Mouse (Mus musculus): ENCODE measurements around the gene Tspan14.
A peak's percentile ranks its signal among the peaks of the same experiment; 100 is the strongest.

The Tspan14 gene

GRCm38 (mm10) chr14:40952301-40952700, 14.3 kb downstream of the Tspan14 start:
- no peak for DNase-seq (ENCODE audit: low spot score)

GRCm38 (mm10) chr14:40949730-40950614, 16.6 kb downstream of the Tspan14 start:
- no peak for DNase-seq (ENCODE audit: low spot score)

DNA sequence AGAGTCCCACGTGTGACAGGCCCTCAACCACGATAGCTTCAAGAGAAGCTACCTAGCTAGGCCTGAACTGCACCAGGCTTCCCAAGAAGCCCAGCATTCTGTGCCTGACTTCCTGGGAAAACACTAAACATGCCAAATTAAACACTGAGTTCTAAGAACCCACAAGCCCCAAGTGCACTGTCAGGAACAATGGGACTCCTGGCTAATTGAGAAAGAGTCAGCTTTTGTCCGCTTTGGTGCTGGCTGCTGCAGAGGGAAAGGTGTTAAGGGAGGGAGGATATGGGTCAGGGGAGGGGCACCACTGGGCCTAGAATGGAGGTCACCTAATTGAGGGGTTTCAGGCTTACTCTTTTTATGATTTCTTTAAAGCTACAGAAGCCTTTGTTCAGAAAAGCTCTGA, 17.6 kb downstream of the Tspan14 start:
- no peak for DNase-seq (ENCODE audit: low spot score)

DNA sequence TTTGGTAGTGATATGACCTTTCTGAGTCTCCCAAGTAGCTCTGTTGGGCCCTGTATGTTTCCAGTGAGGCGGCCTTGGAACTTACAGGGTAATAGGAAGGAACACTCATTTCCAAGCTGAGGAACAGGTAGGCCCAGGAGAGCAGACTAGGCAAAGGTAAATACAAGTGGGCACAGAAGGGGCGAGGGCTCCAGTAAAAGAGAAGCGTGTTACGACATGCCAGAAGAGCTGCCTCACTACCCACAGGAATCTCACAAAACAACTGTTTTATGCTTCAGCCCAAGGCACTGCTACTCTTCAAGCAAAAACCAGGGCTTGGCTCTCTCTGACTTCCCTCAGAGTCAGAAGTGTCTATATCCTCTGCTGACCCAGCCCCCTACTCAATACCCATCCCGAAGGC, 18.1 kb downstream of the Tspan14 start:
- no peak for DNase-seq (ENCODE audit: low spot score)

DNA sequence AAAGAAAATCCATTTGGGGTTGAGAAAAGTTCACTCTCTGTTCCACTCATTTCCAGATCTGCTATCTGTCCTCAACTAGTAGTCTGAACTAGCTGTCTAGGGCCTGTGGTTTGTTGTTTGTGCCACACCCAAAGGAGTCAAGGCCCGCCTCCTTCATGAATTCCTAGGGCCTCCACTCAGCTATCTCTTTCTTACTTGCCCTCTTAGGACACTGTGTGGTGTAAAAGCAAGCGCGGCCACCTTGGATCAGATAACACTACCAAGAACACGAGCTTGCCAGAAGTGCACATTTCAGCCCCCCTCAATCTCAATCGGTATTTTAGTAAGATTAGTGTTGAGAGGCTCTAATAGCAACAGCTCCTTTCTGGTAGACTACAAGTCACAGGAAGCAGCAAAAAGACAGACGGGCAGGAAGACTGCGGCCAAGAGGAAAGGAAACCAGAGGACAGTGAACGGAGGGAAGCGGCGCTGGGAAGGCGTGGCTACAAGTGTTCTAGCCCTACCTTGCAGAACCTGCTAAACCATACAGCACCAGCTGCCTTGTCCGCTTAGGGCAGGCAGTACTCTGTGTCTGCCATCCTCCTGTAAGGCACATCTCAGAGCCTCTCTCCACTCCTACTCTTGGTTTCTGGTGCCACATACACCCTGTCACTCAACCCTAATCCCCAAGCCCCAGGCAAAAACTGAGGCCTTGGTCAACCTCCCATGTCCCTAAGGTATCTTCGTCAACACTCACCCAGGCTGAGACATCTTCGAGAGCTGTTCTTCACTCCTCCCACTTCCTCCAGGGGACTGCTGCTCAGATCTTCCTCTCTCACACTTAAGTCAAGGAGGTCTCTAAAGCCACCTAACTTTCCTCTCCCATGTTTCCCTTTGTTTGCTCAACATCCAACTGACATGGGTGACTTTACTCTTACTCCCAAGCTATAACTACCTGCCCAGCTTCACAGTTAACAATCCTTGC, 18.9 kb downstream of the Tspan14 start:
- no peak for DNase-seq (ENCODE audit: low spot score)

GRCm38 (mm10) chr14:40943802-40944201, 22.8 kb downstream of the Tspan14 start:
- no peak for DNase-seq (ENCODE audit: low spot score)

DNA sequence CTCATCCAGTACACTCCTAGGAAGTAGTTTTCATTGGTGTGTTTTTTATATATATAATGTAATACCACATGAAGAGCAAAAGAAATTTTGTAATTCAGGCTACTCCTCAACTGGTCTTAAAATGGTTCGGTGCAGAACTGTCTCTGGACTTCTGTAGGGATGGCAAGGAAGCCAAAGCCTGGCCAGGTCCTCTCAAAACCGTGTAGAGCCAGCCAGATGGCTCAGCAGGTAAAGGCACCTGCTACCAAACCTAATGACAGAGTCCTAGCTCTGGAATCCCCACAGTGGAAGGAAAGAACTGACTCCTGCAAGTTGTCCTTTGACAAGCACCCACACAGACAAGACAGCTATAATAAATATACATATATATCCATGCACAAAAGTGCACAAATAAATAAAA, 24.2 kb downstream of the Tspan14 start:
- DNase-seq (ENCODE audit: low spot score): no peak

DNA sequence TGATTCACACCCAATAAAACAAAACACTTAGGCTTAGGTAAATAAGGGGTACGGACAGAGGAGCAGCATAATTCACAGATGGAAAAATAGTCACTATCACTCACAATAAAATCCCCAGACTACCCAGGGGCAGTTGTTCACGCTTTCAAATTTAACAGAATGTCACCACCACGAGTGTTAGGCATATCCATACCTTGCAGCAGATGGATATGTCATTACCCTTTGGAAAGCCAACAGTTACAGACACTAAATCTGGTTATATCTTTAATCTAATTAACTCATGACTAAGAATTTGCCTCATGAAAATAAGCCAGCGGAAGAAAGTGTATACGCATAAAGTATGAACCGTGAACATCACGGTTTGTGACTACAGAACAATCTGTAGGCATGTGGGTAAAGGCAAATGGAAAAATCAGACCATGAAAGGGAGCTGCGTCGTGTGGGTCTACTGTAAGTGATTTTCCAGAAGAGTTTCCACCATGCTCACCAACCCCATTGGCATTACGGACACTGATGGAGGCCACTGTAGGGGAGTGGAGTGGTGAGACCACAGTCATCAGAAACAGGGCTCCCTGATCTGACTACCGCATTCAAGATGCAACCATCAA, 28.1 kb downstream of the Tspan14 start:
- DNase-seq (ENCODE audit: low spot score): no peak

DNA sequence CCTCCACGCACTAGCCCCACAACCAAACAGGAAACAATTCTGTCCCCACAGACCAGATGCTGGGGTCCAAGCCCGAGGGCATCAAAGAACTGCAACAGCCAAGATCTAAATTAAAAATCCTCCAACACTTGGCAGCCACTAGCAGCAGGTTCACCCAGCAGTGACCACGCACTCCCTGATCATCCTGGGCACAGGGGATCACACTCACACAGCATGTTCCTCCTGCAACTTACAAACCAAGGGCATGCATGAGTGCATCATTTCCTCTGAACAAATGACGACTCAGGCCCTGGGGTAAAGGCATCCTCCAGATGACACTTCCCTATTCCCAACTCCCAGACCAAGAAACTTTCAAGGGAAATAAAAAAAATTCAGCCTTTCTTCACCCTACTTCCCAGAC, 29.6 kb downstream of the Tspan14 start:
- no peak for DNase-seq (ENCODE audit: low spot score)

- DNase-seq (ENCODE audit: low spot score): no peak
Observed at GRCm38 (mm10) chr14:40935481-40935880, 31.1 kb downstream of the Tspan14 start.

DNA sequence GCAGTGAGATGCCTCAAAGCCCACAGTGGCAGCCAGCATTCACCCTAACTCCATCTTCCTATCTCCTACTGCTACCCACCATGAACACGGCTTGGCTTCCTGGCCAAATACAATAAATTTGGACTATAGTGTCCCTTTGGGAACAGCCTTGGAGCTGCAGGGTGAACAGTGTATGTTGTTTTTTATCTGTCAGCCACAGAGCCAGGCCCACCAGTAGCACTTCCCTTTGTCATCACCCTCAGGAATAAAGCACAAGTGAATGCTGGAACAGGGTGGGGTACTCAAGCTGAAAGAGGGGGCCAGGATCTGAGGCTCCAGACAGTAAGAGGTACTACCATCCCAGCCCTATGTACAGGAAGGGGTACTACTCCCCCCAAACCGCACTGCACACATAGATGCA, 31.6 kb downstream of the Tspan14 start:
- no peak for DNase-seq (ENCODE audit: low spot score)

DNA sequence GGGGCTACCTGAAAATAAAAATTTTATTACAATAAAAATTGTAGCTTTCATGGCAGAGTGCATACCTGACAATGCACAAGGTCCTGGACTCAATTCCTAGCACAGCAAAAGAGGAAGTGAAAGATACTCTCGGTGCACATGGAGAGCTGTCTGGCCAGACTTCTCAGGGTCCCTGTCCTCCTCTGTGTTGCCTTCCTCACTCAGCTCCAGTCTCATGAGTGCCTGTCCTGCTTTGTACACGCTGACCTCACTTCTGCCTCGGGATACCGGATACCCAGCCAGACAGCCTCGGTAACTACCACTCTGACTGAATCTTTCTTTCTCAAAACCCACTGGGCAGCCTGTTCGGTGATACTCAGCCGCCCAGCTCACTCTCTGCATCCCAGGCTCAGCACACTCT, 33.3 kb downstream of the Tspan14 start:
- DNase-seq (ENCODE audit: low spot score): no peak

- no peak for DNase-seq (ENCODE audit: low spot score)
Observed at GRCm38 (mm10) chr14:40932225-40932624, 34.4 kb downstream of the Tspan14 start.

DNA sequence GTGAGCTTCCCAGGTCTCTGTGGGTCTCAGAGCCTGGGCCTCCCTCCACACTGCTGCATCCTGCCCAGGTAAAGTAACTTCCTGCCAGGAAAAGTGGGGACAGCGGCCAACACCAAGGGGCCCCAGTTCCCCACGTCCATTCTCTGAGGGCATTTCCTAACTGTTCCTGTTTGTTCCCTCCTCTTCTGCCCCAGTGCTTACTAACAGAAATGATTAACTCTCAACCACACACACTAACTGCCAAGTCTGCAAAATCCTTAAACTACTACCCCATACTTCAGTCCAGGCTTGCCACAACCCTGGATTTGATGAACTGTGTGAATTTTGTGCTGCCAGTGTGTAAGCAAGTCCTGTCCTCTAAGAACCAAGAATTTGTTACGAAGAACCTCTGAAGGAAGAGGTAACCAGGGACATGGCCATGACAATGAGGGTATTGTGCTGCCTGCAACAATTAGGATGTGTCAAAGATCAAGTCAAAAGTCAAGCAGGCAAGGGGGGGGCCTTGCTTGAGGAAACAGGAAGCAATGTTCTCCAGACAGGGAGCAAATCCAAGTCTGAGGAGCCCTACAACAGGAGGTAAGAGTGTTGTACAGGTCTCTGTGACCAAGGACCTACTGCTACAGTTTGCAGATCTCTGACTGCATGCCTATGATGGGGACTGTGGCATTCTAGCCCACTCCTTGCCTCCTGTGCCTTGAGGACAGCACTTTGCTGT, 35.3 kb downstream of the Tspan14 start:
- DNase-seq (ENCODE audit: low spot score): peak; percentile 53

GRCm38 (mm10) chr14:40929943-40930342, 36.7 kb downstream of the Tspan14 start:
- DNase-seq (ENCODE audit: low spot score): no peak

DNA sequence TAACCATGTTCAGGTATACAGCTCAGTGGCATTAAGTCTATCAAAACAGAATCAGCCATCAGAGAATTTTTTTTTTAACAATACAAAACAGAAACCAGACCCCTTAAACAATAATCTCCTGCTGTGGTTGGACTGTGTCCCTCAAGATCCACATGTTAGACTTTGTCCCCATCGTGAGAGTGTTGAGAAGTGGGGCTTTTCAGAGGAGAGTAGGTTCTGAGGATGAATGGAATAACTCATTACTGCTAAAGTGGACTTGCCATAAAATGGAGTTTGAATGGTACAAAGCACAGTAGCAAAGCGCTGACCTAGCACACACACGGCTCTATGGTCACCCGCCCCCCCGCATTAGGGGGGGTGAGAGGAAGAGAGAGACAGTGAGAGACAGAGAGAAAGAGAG, 37.7 kb downstream of the Tspan14 start:
- DNase-seq (ENCODE audit: low spot score): no peak

GRCm38 (mm10) chr14:40927041-40927440, 39.6 kb downstream of the Tspan14 start:
- no peak for DNase-seq (ENCODE audit: low spot score)

- peak; percentile 56 for DNase-seq (ENCODE audit: low spot score)
Observed at GRCm38 (mm10) chr14:40924378-40925113, 42.1 kb downstream of the Tspan14 start.

DNA sequence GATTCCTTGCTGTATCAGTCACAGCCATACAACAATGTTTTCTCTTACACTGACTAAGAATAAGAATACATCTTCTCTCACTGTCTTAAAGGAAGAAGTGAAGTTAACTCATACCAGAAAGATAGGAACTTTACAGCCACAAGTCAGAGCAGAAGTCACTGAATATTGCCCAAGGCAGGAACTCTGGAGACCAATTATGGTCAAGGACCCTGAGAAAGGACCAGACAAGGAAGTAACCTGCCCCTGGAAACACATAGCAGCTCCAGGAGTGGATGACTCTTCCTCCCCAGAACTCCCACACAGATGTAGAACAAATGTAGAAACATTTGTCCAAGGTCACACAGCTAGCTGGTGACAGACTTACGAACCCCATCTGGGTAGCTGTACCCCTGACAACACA, 45.4 kb downstream of the Tspan14 start:
- DNase-seq (ENCODE audit: low spot score): no peak

DNA sequence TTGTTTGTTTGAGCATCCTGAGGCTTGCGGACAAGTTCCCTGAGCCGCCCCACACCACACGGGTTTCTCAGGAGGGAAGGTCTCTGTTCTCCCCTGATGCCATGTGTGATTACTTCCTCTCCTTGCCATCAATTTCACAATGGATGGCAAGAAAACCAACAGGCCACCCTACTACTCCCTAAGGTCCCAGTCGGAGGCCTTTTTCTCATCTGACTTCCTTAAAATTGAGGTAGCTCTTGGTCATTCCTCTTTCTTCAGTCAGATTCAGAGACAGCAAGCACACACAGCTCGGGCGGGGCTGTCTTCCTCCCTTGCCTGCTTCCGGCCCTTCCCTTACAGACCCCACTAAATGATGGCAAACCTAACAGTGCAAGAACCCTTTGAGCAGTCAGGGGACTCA, 47.1 kb downstream of the Tspan14 start:
- no peak for DNase-seq (ENCODE audit: low spot score)

DNA sequence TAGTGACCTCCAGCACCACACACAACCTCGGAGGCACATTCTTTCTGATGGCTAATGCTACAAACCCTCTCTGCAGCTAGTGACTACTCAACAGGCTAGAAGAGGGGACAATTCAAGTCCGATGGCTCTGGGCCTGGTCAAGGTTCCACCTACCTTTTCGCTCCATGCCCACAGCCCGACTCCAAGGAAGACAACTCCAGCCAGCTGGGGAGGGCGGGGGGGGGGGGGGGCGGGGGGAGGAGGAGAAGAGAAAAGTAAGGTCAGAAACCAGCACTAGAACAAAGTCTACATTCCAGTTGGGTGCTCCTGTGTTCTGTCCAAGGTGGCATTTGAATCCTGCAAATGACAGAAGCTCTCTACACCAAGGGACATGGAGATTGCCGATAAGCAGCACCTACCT, 48.1 kb downstream of the Tspan14 start:
- DNase-seq (ENCODE audit: low spot score): peak; percentile 64

Measured in yolk sac, embryonic 10.5 days (tissue).